Mouse (Mus musculus) cerebellum, adult 2 months (tissue): ENCODE results near the gene Rrnad1. TPM values are rescaled to one million over a fixed set of nuclear protein-coding genes. Genes with fewer than 3 reads are reported as not detected.

Experiments
- DNase-seq, 2 experiments: peaks; one replicate each; pipeline ENCODE4 v3.0.0; 2021
- H3K27ac ChIP-seq: fragments of 200-500 bp; 2 replicates; pipeline ENCODE4 v1.5.1; 2012; ENCODE audit warnings: low read length, control low read depth, inconsistent platforms; ENCODE audit not compliant: insufficient read depth
- H3K27me3 ChIP-seq: fragments of 200-500 bp; 2 replicates; pipeline ENCODE4 v1.6.1; 2012; ENCODE audit warnings: inconsistent platforms, mild to moderate bottlenecking, low read length, moderate library complexity; ENCODE audit not compliant: control insufficient read depth, insufficient read depth
- H3K4me1 ChIP-seq: fragments of 200-500 bp; 2 replicates; pipeline ENCODE4 v1.6.1; 2011; ENCODE audit warnings: low read length; ENCODE audit not compliant: control insufficient read depth, insufficient read depth
- H3K4me3 ChIP-seq: fragments of 200-500 bp; replicated peaks from 2 replicates; pipeline ENCODE3; 2011; ENCODE audit warnings: mild to moderate bottlenecking, low read depth, low read length, control low read depth; ENCODE audit not compliant: insufficient read depth
- CTCF ChIP-seq: fragments of 200-500 bp; IDR thresholded peaks from 2 replicates; pipeline ENCODE4 v1.5.1; 2011; ENCODE audit warnings: low read depth, mild to moderate bottlenecking, control low read depth, low read length, moderate library complexity, borderline replicate concordance; ENCODE audit not compliant: insufficient read depth
- POLR2A ChIP-seq: fragments of 200-500 bp; IDR thresholded peaks from 2 replicates; pipeline ENCODE4 v1.6.1; 2011; ENCODE audit warnings: low read length, control low read depth, borderline replicate concordance; ENCODE audit not compliant: insufficient read depth
- WGBS: fragments of 180-500 bp; shearing (Covaris S2); methylation state at CpG from one replicate; pipeline ENCODE4 v1.1.7; 2018; 5-methylcytosine and 5-hydroxymethylcytosine counted together
- polyA plus RNA-seq: library from polyadenylated mRNA; depleted of rRNA; stranded (reverse); fragments of >200 nt; gene quantifications from 2 replicates; pipeline ENCODE4 v1.2.3, GENCODE M21; 2012

Rrnad1 gene
- polyA plus RNA-seq, 1 experiment, result 46.8 TPM

DNA sequence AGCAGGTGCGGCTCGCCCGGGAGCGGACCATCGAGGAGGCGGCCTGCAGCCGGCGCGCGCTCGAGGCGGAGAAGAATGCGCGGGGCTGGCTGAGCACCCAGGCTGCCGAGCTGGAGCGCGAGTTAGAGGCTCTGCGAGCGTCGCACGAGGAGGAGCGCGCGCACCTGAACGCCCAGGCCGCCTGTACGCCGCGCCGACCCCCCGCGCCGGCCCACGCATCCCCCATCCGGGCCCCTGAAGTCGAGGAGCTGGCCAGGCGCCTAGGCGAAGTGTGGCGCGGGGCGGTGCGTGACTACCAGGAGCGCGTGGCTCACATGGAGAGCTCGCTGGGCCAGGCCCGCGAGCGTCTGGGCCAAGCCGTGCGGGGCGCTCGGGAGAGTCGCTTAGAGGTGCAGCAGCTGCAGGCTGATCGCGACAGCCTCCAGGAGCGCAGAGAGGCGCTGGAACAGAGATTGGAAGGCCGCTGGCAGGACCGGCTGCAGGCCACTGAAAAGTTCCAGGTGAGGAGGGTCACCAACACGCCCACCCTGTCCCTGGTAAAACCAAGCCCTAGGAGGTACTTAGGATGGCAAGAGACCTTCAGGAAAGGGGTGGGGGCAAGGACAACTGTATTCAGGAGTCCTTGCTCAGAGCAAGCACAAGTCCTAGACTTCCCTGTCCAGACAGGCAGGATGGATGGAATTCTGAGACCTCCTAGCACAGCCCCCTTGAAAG, 41.1 kb upstream of the Rrnad1 start:
- TF ChIP-seq CTCF (no peak), POLR2A (no peak)
- Histone ChIP-seq H3K4me1 (peaks cover 7% of the 10 kb centered on the region; the same call in 1 of the 2 replicates), H3K27ac (no peak overlapping the region), H3K4me3 (no peak overlapping the region), H3K27me3 (peaks cover 5% of the 10 kb centered on the region)
- no peak for DNase-seq
- 2% methylated on average over 60 of the region's 60 CpGs for WGBS

DNA sequence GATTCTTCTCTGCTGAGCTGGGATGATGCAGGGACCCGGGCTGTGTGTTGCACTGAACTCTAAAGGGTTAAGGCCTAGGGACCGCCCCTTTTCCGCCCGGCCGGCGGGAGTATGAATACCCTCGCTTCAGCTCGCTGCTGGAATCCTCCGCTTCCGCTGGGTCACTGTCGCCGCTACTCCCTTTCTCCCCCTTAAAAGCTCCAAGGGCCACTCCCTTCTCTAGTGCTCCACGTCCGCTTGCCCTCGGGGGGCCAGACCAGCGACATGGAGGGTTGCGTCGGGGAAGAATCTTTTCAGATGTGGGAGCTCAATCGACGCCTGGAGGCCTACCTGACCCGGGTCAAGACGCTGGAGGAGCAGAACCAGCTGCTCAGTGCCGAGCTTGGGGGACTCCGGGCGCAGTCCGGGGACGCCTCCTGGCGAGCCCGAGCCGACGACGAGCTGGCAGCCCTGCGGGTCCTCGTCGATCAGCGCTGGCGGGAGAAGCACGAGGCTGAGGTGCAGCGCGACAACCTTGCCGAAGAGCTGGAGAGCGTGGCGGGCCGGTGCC, 40.5 kb upstream of the Rrnad1 start, which contains the start of gene Nes:
TSS of gene Nes (plus strand) at position 140 of the 550 bp plus-strand sequence.
- TF ChIP-seq POLR2A (no peak), CTCF (no peak)
- H3K27me3 ChIP-seq, result peaks cover 5% of the 10 kb centered on the region
- under 1% methylated on average over 44 of the region's 44 CpGs for WGBS
- H3K4me1 ChIP-seq, result peaks cover 7% of the 10 kb centered on the region; the same call in 1 of the 2 replicates
- DNase-seq, result no peak
- no peak within 1 kb of the TSS for H3K27ac ChIP-seq
- H3K4me3 ChIP-seq, result no peak within 1 kb of the TSS

DNA sequence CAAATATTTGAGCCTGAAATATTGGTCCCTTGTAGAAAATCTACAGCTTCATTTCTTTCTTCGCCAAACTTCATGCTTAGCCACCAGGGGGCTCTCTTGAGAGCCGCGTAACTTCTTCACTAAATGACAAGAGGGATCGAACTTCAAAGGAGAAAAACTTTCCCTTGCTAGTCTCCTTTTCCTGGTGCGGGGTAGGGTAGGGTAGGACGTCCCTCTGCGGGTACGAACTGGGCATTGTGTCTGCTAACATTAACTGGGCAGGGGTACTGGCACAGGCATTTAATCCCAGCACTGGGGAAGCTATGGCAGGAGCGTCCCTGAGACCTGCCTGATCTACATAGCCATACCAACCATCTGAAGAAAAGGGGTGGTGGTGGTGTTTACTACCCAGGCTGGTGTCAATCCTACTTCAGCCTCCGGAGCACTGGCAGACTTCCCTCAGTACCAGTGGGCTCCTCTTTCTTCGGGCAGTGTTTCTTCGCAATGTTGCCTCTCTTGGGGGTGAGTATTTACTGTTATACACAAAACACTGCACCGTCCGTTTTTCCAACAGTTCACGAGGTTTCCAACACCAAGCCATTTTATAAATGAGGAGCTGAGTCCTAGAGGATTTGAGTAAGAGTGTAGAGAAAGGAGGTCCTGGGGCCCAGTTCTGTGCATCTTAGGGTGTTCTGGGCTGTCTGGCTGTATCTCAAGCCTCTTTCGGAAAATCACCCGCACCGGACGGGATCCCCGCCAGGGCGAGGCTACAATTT, 39.8 kb upstream of the Rrnad1 start:
- TF ChIP-seq CTCF, result peak; percentile 45; the same call in 1 of the 2 replicates
- TF ChIP-seq POLR2A, result no peak
- Histone ChIP-seq H3K27me3 (peaks cover 5% of the 10 kb centered on the region), H3K4me1 (peaks cover 7% of the 10 kb centered on the region; the same call in 1 of the 2 replicates), H3K4me3 (no peak overlapping the region), H3K27ac (no peak overlapping the region)
- 2% methylated on average over 21 of the region's 21 CpGs for WGBS
- peak in 1 of 2 experiments; percentile 51 for DNase-seq

DNA sequence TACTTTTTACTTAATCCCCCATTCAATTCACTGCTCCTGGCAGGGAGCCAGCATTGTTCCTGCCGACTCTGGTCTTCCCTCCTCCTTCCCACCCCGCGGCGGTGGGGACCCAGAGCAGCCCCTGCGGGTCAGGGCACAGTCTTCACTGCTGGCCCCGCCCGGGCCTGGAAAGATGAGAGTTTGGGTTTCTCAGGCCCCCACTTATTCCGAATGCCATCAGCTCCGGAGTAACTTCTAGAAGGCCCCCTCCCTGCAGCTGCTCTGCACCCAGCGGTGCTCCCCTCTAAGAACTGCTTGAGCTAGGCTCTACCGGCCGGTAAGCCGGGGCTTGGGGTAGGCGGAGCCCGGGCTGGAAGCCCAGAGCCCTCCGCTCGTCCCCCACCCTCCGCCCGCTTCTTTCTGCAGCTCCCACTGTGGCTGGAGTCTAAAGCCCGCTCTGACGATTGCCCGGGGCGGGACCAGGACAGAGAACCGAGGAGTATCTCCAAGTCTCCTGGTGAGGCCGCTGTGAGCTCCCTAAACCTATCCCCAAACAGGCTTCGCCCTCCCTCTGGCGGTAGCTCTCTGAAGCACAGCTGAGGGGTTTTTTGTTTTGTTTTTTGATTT, 30.2 kb upstream of the Rrnad1 start:
- no peaks in the 10 kb centered on the region for H3K4me1 ChIP-seq
- 0 out of 2 replicates have a peak, but pooled peaks cover 1% of the 10 kb centered on the region for H3K27me3 ChIP-seq
- H3K4me3 ChIP-seq, result peak overlapping the region; percentile 40
- WGBS, result under 1% methylated on average over 27 of the region's 27 CpGs
- H3K27ac ChIP-seq, result no peak overlapping the region
- peak; percentile 67 to 76 for DNase-seq
- TF ChIP-seq POLR2A (no peak), CTCF (peak; percentile 82)

DNA sequence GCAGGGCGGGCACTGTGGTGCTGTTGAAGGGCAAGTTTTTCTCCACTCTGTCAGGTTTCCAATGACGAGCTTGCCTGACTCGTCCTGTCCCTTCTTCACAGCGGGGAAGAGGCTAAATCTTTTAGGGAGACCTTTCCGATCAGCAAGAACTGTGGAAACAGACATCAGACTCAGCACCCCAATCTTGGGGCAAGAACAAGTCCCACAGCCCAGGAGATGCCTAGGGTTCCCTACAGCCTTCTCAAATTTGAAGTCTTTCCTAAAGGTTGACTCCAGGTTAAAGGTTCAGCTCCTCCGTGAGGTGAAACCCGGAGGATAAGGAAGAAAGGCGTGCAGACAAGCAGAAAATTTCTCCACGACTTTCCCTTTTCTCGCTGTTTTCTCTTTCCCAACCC, 29.7 kb upstream of the Rrnad1 start:
- no peak for DNase-seq
- TF ChIP-seq POLR2A (no peak), CTCF (no peak)
- Histone ChIP-seq H3K4me3 (no peak overlapping the region), H3K27ac (no peak overlapping the region), H3K4me1 (no peaks in the 10 kb centered on the region), H3K27me3 (0 out of 2 replicates have a peak, but pooled peaks cover 1% of the 10 kb centered on the region)
- 22% methylated on average over 10 of the region's 10 CpGs for WGBS

DNA sequence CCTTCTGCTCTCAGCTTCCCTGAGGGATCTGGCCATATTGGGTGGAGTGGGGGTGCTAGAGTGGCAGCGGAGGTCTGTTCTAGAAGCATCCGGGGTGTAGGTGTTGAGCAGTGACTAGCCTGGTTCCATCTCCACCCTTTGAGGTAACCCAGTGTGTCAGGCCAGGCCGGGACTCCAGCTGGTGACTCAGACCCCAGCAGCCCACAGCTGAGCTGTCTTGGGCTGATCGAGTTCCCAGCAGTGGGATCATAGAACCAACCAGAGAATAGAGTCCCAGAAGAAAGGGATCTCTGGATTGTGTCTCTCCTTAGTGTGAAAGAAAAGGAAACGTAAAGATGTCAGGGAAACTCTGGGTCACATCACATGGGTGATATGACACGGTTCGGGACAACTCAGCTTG, 28.9 kb upstream of the Rrnad1 start:
- DNase-seq, result no peak
- WGBS, result 73% methylated on average over 7 of the region's 7 CpGs
- H3K27ac ChIP-seq, result no peak overlapping the region
- 0 out of 2 replicates have a peak, but pooled peaks cover 1% of the 10 kb centered on the region for H3K27me3 ChIP-seq
- no peak for TF ChIP-seq POLR2A
- H3K4me3 ChIP-seq, result no peak overlapping the region
- H3K4me1 ChIP-seq, result no peaks in the 10 kb centered on the region

DNA sequence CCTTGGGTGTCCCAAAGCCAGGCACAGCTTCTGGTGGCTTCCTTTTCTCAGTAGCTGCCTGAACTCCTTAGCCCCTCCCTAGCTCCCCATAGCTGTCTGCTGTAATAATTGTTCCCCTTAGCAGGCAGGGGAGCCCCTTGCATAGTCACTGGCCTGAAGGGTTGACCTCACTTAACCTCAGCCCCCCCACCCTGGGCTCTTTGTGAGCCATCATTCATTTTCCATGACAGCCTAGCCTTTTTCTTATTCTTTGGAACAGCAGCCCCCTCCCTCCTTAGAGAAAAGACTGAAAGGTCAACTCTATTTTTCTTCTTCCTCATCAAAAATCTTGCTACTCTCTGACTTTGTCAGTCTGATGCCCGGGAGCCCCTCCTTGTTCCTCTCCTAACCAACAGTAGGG, 28.4 kb upstream of the Rrnad1 start:
- Histone ChIP-seq H3K27ac (no peak overlapping the region), H3K4me3 (no peak overlapping the region), H3K27me3 (0 out of 2 replicates have a peak, but pooled peaks cover 1% of the 10 kb centered on the region), H3K4me1 (no peaks in the 10 kb centered on the region)
- no peak for DNase-seq
- 46% methylated on average over 1 of the region's 1 CpGs for WGBS
- TF ChIP-seq CTCF, result no peak
- TF ChIP-seq POLR2A, result no peak
